ENCODE assay signal across 15 mouse cellular contexts in the genomic region with DNA sequence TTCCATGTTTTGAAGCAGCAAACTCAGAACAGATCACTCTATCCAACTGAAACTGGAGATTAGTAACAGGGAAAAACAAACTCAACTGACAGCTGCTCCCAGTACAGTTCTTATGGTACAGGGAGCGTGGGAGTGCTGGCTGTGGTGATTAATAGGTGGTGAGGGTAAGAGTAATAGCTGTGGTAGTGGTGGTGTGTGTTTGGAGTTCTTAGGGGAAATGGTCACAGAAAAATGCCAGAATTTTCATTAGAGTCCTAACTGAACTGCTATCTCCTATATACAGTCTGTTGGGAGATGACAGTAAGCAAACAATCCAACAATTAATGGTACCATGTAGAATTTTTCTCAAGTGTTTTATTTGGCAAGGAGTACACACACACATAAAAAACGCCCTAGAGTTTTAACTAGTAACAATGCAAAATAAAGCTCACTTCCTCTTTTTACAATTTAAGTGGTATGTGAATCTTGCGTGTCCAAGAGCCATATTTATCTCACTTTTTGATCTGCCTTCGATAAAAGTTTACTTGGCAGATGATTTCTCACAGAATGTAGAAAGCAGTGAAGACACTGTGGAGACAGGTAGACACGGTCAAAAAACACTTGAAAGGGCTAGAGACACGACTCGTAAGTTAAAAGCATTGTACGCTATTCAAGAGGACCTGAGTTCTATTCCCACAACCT. TPM values are rescaled to one million over a fixed set of nuclear protein-coding genes. Genes with fewer than 3 reads are reported as not detected.
DNase-seq lines count a peak whose midpoint lies in the region; ATAC-seq and TF ChIP-seq lines count a peak whose summit lies in the region.
"Had no signal": no experiment of that assay in that cellular context is flagged by ENCODE, and none has a peak within 500 bp of the region (broad histone marks: within the 10 kb centered on the region; RNA-seq: fewer than 3 reads in every experiment).

No protein-coding gene starts in this region.

- dilution Hi-C loops in CH12.LX (cut with MboI; ENCODE audit: extremely low pct_ligation_motif_present, extremely low pct_unique_long_range_greater_than_20kb, low sequenced_read_pairs) = no loop called here

- H3K79me2 ChIP-seq in CH12.LX (replicated peaks; ENCODE audit: control insufficient read depth, extremely low read depth, insufficient read depth, poor library complexity, severe bottlenecking) = peaks cover 15% of the 10 kb centered on the region

- H3K9ac ChIP-seq in CH12.LX (ENCODE audit: insufficient read depth, low read depth) = no peak overlapping the region
- H3K9ac ChIP-seq in midbrain, embryonic 16.5 days (ENCODE audit: low read depth, low read length) = no peak overlapping the region
- H3K9ac ChIP-seq: limb, embryonic 12.5 days; lung, embryonic 14.5 days had no signal

- DNase-seq in gastrocnemius, adult 2 months = no peak
- DNase-seq in gastrocnemius, postnatal 36 days = no peak
- peak; percentile 51 for DNase-seq in kidney, postnatal 10 days
- DNase-seq in kidney, postnatal 36 days = no peak
- DNase-seq in CH12.LX (ENCODE audit: extremely low read depth) = no peak
- peak; percentile 33 for DNase-seq in kidney, postnatal 14 days
- no peak for DNase-seq in testis, postnatal 10 days (ENCODE audit: low spot score)
- DNase-seq: cerebellum, postnatal 14 days; lung, embryonic 14.5 days; thymus, postnatal 25 days had no signal

- no peaks in the 10 kb centered on the region for H3K27me3 ChIP-seq in CH12.LX (replicated peaks)
- no peaks in the 10 kb centered on the region for H3K27me3 ChIP-seq in midbrain, embryonic 16.5 days (ENCODE audit: control insufficient read depth, insufficient read depth, low read depth, low read length)
- H3K27me3 ChIP-seq: limb, embryonic 12.5 days had no signal

- no peak overlapping the region for H3K4me2 ChIP-seq in CH12.LX (ENCODE audit: insufficient read depth, low read depth, poor library complexity, severe bottlenecking)
- no peak overlapping the region for H3K4me2 ChIP-seq in midbrain, embryonic 16.5 days (ENCODE audit: low read length)
- H3K4me2 ChIP-seq: limb, embryonic 12.5 days; lung, embryonic 14.5 days had no signal

- intact Hi-C loops in gastrocnemius, adult 2 months (cut with DNase I) = no loop called here
- intact Hi-C loops in gastrocnemius, postnatal 36 days (cut with DNase I) = no loop called here

- TF ChIP-seq EP300 in CH12.LX (IDR thresholded peaks at IDR 0.05; ENCODE audit: low read length) = peak; percentile 47; the same call in 1 of the 2 replicates

- no peaks in the 10 kb centered on the region for H3K9me3 ChIP-seq in CH12.LX (replicated peaks; ENCODE audit: low read length)
- no peaks in the 10 kb centered on the region for H3K9me3 ChIP-seq in midbrain, embryonic 16.5 days (replicated peaks; ENCODE audit: control insufficient read depth, low read length, poor library complexity, severe bottlenecking)
- H3K9me3 ChIP-seq: limb, embryonic 12.5 days had no signal

- TF ChIP-seq CTCF in gastrocnemius, adult 2 months (IDR thresholded peaks at IDR 0.05) = no peak
- TF ChIP-seq CTCF in CH12.LX (conservative IDR thresholded peaks at IDR 0.05 in 1 of 2, IDR thresholded peaks at IDR 0.05 in 1 of 2; ENCODE audit: low read depth in 2 of 2, low read length in 2 of 2) = no peak

- TF ChIP-seq POLR2A in CH12.LX (IDR thresholded peaks at IDR 0.05; ENCODE audit: low read depth, low read length) = no peak

- H3K4me3 ChIP-seq in gastrocnemius, adult 2 months = no peak overlapping the region
- no peak overlapping the region for H3K4me3 ChIP-seq in CH12.LX (replicated peaks in 1 of 3; ENCODE audit: low read depth in 2 of 3, low read length in 2 of 3, poor library complexity in 1 of 3)
- no peak overlapping the region for H3K4me3 ChIP-seq in midbrain, embryonic 16.5 days (ENCODE audit: low read depth, low read length)
- H3K4me3 ChIP-seq: erythroblast, embryonic 14.5 days; limb, embryonic 12.5 days had no signal

- 91% methylated on average over 8 of the region's 8 CpGs for WGBS in midbrain, embryonic 16.5 days

- H3K4me1 ChIP-seq in CH12.LX (ENCODE audit: control insufficient read depth in 1 of 2, insufficient read depth in 2 of 2) = peaks cover 6 to 35% of the 10 kb centered on the region in 2 experiments
- peaks cover 5% of the 10 kb centered on the region; the same call in 1 of the 2 replicates for H3K4me1 ChIP-seq in midbrain, embryonic 16.5 days (ENCODE audit: control insufficient read depth, insufficient read depth, low read length)

- TF ChIP-seq RAD21 in CH12.LX (IDR thresholded peaks at IDR 0.05; ENCODE audit: low read depth, low read length) = no peak

- peak overlapping the region; percentile 49 for H3K27ac ChIP-seq in gastrocnemius, adult 2 months
- H3K27ac ChIP-seq in CH12.LX (ENCODE audit: insufficient read depth, low read depth) = no peak overlapping the region
- no peak overlapping the region for H3K27ac ChIP-seq in midbrain, embryonic 16.5 days (ENCODE audit: low read length)
- H3K27ac ChIP-seq: hindbrain, postnatal 0 days; limb, embryonic 12.5 days had no signal

- no peak for ATAC-seq in midbrain, embryonic 16.5 days
- ATAC-seq: hindbrain, postnatal 0 days had no signal

- in situ Hi-C loops in CH12.LX (cut with MboI; ENCODE audit: low pct_ligation_motif_present, low pct_unique_long_range_greater_than_20kb, low sequenced_read_pairs) = no loop called here

- H3K36me3 ChIP-seq in CH12.LX (replicated peaks in 1 of 2; ENCODE audit: control insufficient read depth in 1 of 2, insufficient read depth in 1 of 2, low read length in 1 of 2) = peaks cover 7 to 31% of the 10 kb centered on the region in 2 experiments
- H3K36me3 ChIP-seq in midbrain, embryonic 16.5 days (ENCODE audit: control insufficient read depth, insufficient read depth, low read length) = peaks cover 6% of the 10 kb centered on the region

TF ChIP-seq in CH12.LX, 34 proteins besides CTCF, POLR2A, EP300 and RAD21:
- TF ChIP-seq IRF4 (IDR thresholded peaks at IDR 0.05; ENCODE audit: low read depth, low read length) (0 out of 2 replicates have a peak, but pooled peaks have one; percentile 21), MEF2A (IDR thresholded peaks at IDR 0.05; ENCODE audit: borderline replicate concordance, low read depth, low read length) (no peak)
TF ChIP-seq in CH12.LX: peak in this region for 1.

RNA-seq across cellular contexts. Expression of a gene that starts 4.8 kb away (rescaled TPM):
- 10 to 100 TPM; 25.9 to 26.3 TPM for total RNA-seq in gastrocnemius, adult 2 months (2021)
- total RNA-seq in gastrocnemius, postnatal 36 days (2021) = 10 to 100 TPM; 20.5 to 23.8 TPM
- total RNA-seq in CH12.LX (2012; rRNA removed) (11.1 and 15.3 TPM in 2 replicates), CH12.LX (2014; rRNA removed) (8.5 and 8.7 TPM in 2 replicates)
- polyA plus RNA-seq in CH12.LX (2012; ENCODE audit: insufficient read length, low read depth) = 10.8 and 12.1 TPM in 2 replicates
- polyA plus RNA-seq in midbrain, embryonic 16.5 days (2015; fragmentation: Nextera tagmentation; extraction: Ambion mirVana) = 30.8 and 34.4 TPM in 2 replicates

RNA-seq across cellular contexts. Expression of a gene that starts 24.4 kb away (rescaled TPM):
- total RNA-seq in gastrocnemius, adult 2 months (2021) = 10 to 100 TPM; 34.8 to 37.0 TPM
- 10 to 100 TPM; 35.3 to 38.3 TPM for total RNA-seq in gastrocnemius, postnatal 36 days (2021)
- total RNA-seq in CH12.LX (2012; rRNA removed) (1.3 and 1.5 TPM in 2 replicates), CH12.LX (2014; rRNA removed) (0.26 TPM in 1 of 2 replicates, not detected in the other)
- 0.33 and 0.80 TPM in 2 replicates for polyA plus RNA-seq in CH12.LX (2012; ENCODE audit: insufficient read length, low read depth)
- 79.5 and 83.8 TPM in 2 replicates for polyA plus RNA-seq in midbrain, embryonic 16.5 days (2015; fragmentation: Nextera tagmentation; extraction: Ambion mirVana)

RNA-seq across cellular contexts. Expression of a gene that starts 32.1 kb away (rescaled TPM):
- 10 to 100 TPM; 40.2 to 53.4 TPM for total RNA-seq in gastrocnemius, adult 2 months (2021)
- 10 to 100 TPM; 36.2 to 39.4 TPM for total RNA-seq in gastrocnemius, postnatal 36 days (2021)
- total RNA-seq in CH12.LX (2012; rRNA removed) = 102 and 132 TPM in 2 replicates
- 97.7 and 105 TPM in 2 replicates for total RNA-seq in CH12.LX (2014; rRNA removed)
- polyA plus RNA-seq in CH12.LX (2012; ENCODE audit: insufficient read length, low read depth) = 210 and 211 TPM in 2 replicates
- polyA plus RNA-seq in midbrain, embryonic 16.5 days (2015; fragmentation: Nextera tagmentation; extraction: Ambion mirVana) = 115 and 119 TPM in 2 replicates

RNA-seq across cellular contexts. Expression of a gene that starts 38.9 kb away (rescaled TPM):
- under 1 TPM; 0.08 to 0.22 TPM for total RNA-seq in gastrocnemius, adult 2 months (2021)
- under 1 TPM; 0.10 to 0.15 TPM for total RNA-seq in gastrocnemius, postnatal 36 days (2021)
- total RNA-seq in CH12.LX (2012; rRNA removed) (0.85 and 1.2 TPM in 2 replicates), CH12.LX (2014; rRNA removed) (0.62 and 0.90 TPM in 2 replicates)
- 5.4 and 7.8 TPM in 2 replicates for polyA plus RNA-seq in CH12.LX (2012; ENCODE audit: insufficient read length, low read depth)
- polyA plus RNA-seq in midbrain, embryonic 16.5 days (2015; fragmentation: Nextera tagmentation; extraction: Ambion mirVana) = 6.4 and 7.4 TPM in 2 replicates

RNA-seq across cellular contexts. Expression of a gene that starts 46.2 kb away (rescaled TPM):
- total RNA-seq in gastrocnemius, adult 2 months (2021) = not detected
- not detected for total RNA-seq in gastrocnemius, postnatal 36 days (2021)
- total RNA-seq in CH12.LX (2012; rRNA removed) (29.6 and 58.7 TPM in 2 replicates), CH12.LX (2014; rRNA removed) (14.1 and 17.2 TPM in 2 replicates)
- polyA plus RNA-seq in CH12.LX (2012; ENCODE audit: insufficient read length, low read depth) = 12.3 TPM in 2 replicates
- polyA plus RNA-seq in midbrain, embryonic 16.5 days (2015; fragmentation: Nextera tagmentation; extraction: Ambion mirVana) = 0.47 and 0.62 TPM in 2 replicates
- total RNA-seq: gastrocnemius, adult 8-10 months had no signal
- polyA plus RNA-seq: limb, embryonic 12.5 days had no signal

Comparison
In these comparisons a context has a peak if more than half of its experiments do, and no peak if none do; other contexts are left out.
1. DNase-seq: peak in kidney, postnatal 10 days (single experiment) and kidney, postnatal 14 days (single experiment); none in gastrocnemius, adult 2 months (single experiment), gastrocnemius, postnatal 36 days (0 of 2), kidney, postnatal 36 days (0 of 2), CH12.LX (single experiment) and testis, postnatal 10 days (single experiment).
2. RNA of a gene that starts 24.4 kb away (total RNA-seq): 35.3 to 38.3 TPM in gastrocnemius, postnatal 36 days and 34.8 to 37.0 TPM in gastrocnemius, adult 2 months; 0.26 to 1.5 TPM in CH12.LX; every median in the first group is over 10 times any median in the second.